Mouse (Mus musculus) midbrain, postnatal 0 days (tissue): Measurements from ENCODE around the gene P4ha3. TPM values are rescaled to one million over a fixed set of nuclear protein-coding genes. Genes with fewer than 3 reads are reported as not detected.
A peak's percentile ranks its signal among the peaks of the same experiment; 100 is the strongest.

Experiments used
- ATAC-seq: fragments of 200-750 bp; cut with Nextera tagmentation; 2 replicates; pipeline ENCODE4 v1.8.0; 2017; ENCODE audit warnings: moderate number of reproducible peaks, mild to moderate bottlenecking, moderate TSS enrichment, moderate library complexity; ENCODE audit not compliant: low FRiP score
- DNase-seq: peaks from one replicate; pipeline ENCODE4 v3.0.0-alpha.2; 2015; ENCODE audit warnings: low spot score
- H3K27ac ChIP-seq: fragments of 300-500 bp; sonication (generic); 2 replicates; pipeline ENCODE4 v1.5.1; 2014; ENCODE audit warnings: low read depth, mild to moderate bottlenecking, low read length, mixed read lengths
- H3K27me3 ChIP-seq: fragments of 300-500 bp; sonication (generic); 2 replicates; pipeline ENCODE4 v1.6.1; 2014; ENCODE audit warnings: low read length, control low read depth, mixed read lengths; ENCODE audit not compliant: insufficient read depth
- H3K36me3 ChIP-seq: fragments of 300-500 bp; sonication (generic); 2 replicates; pipeline ENCODE4 v1.6.1; 2014; ENCODE audit warnings: low read length, control low read depth, mixed read lengths; ENCODE audit not compliant: insufficient read depth
- H3K4me1 ChIP-seq: fragments of 300-500 bp; sonication (generic); 2 replicates; pipeline ENCODE4 v1.6.1; 2014; ENCODE audit warnings: mild to moderate bottlenecking, control low read depth, antibody characterized with exemption, low read length, mixed read lengths; ENCODE audit not compliant: insufficient read depth
- H3K4me2 ChIP-seq: fragments of 300-500 bp; sonication (generic); 2 replicates; pipeline ENCODE4 v1.6.1; 2014; ENCODE audit warnings: low read depth, mild to moderate bottlenecking, low read length, mixed read lengths; ENCODE audit not compliant: poor library complexity, severe bottlenecking
- H3K4me3 ChIP-seq: fragments of 300-500 bp; sonication (generic); 2 replicates; pipeline ENCODE4 v1.5.1; 2014; ENCODE audit warnings: low read depth, mild to moderate bottlenecking, low read length, moderate library complexity
- H3K9ac ChIP-seq: fragments of 300-500 bp; sonication (generic); replicated peaks from 2 replicates; pipeline ENCODE4 v1.6.1; 2014; ENCODE audit warnings: mild to moderate bottlenecking, low read length, moderate library complexity, mixed read lengths; ENCODE audit not compliant: poor library complexity, severe bottlenecking
- H3K9me3 ChIP-seq: fragments of 300-500 bp; sonication (generic); 2 replicates; pipeline ENCODE4 v1.6.1; 2016; ENCODE audit warnings: low read length, control low read depth
- CTCF ChIP-seq: IDR thresholded peaks from 2 replicates; pipeline ENCODE4 v1.5.1; 2016; ENCODE audit warnings: antibody characterized with exemption, mild to moderate bottlenecking
- WGBS: fragments of 180-500 bp; shearing (Covaris S2); extraction: QIAGEN DNeasy Blood & Tissue Kit; methylation state at CpG from one replicate; pipeline ENCODE4 v1.1.7; 2014; 5-methylcytosine and 5-hydroxymethylcytosine counted together
- polyA plus RNA-seq: library from polyadenylated mRNA; unstranded; fragments of >200 nt; fragmentation: Nextera tagmentation; extraction: Ambion mirVana; gene quantifications from 2 replicates; pipeline ENCODE4 v1.2.1, GENCODE M21; 2015
- total RNA-seq: library from RNA; depleted of rRNA; stranded (reverse); fragments of >200 nt; gene quantifications from 2 replicates; pipeline ENCODE4 v1.2.3, GENCODE M21; 2014

P4ha3 gene
- total and polyA plus RNA-seq, 2 experiments from 2014 or later = 3.9 to 7.7 TPM

- Histone ChIP-seq H3K27me3 (no peaks in the 10 kb centered on the region), H3K9ac (no peak overlapping the region), H3K9me3 (no peaks in the 10 kb centered on the region), H3K4me2 (no peak overlapping the region), H3K36me3 (no peaks in the 10 kb centered on the region; the same call in 1 of the 2 replicates), H3K27ac (no peak overlapping the region), H3K4me3 (no peak overlapping the region), H3K4me1 (no peaks in the 10 kb centered on the region)
- TF ChIP-seq CTCF = peak; percentile 96
- ATAC-seq (no peak), DNase-seq (peak; percentile 87)
- 0% methylated on average over 1 of the region's 1 CpGs for WGBS
Measured at GRCm38 (mm10) chr7:100279803-100280202, 5.5 kb upstream of the P4ha3 start.

- 48% methylated on average over 3 of the region's 3 CpGs for WGBS
- no peak overlapping the region for H3K4me3 ChIP-seq
- no peak overlapping the region for H3K9ac ChIP-seq
- ATAC-seq = no peak
- no peak overlapping the region for H3K27ac ChIP-seq
- H3K9me3 ChIP-seq = no peaks in the 10 kb centered on the region
- H3K27me3 ChIP-seq = no peaks in the 10 kb centered on the region
- no peaks in the 10 kb centered on the region; the same call in 1 of the 2 replicates for H3K4me1 ChIP-seq
- no peak overlapping the region for H3K4me2 ChIP-seq
- DNase-seq = no peak
- no peak for TF ChIP-seq CTCF
- H3K36me3 ChIP-seq = no peaks in the 10 kb centered on the region; the same call in 1 of the 2 replicates
Measured at GRCm38 (mm10) chr7:100281596-100281995, 3.7 kb upstream of the P4ha3 start.

- no peaks in the 10 kb centered on the region for H3K36me3 ChIP-seq
- no peaks in the 10 kb centered on the region for H3K27me3 ChIP-seq
- H3K4me2 ChIP-seq = no peak overlapping the region
- no peak for TF ChIP-seq CTCF
- peaks cover 2% of the 10 kb centered on the region; the same call in 1 of the 2 replicates for H3K4me1 ChIP-seq
- H3K9ac ChIP-seq = no peak overlapping the region
- H3K27ac ChIP-seq = no peak overlapping the region
- ATAC-seq = no peak
- WGBS = 8% methylated on average over 3 of the region's 3 CpGs
- peak; percentile 41 for DNase-seq
- H3K9me3 ChIP-seq = no peaks in the 10 kb centered on the region
- H3K4me3 ChIP-seq = no peak overlapping the region
Measured at GRCm38 (mm10) chr7:100283298-100283697, 2.0 kb upstream of the P4ha3 start.

GRCm38 (mm10) chr7:100287748-100288578 lies 2.6 kb downstream of the P4ha3 start:
- H3K4me3 ChIP-seq = no peak overlapping the region
- no peaks in the 10 kb centered on the region for H3K27me3 ChIP-seq
- H3K27ac ChIP-seq = no peak overlapping the region; the same call in 1 of the 2 replicates
- DNase-seq (peak; percentile 57), ATAC-seq (no peak)
- 24% methylated on average over 7 of the region's 7 CpGs for WGBS
- no peak overlapping the region for H3K9ac ChIP-seq
- 0 out of 2 replicates have a peak overlapping the region, but pooled peaks have one; percentile 6 for H3K4me2 ChIP-seq
- no peak for TF ChIP-seq CTCF
- H3K9me3 ChIP-seq = no peaks in the 10 kb centered on the region
- no peaks in the 10 kb centered on the region for H3K36me3 ChIP-seq
- H3K4me1 ChIP-seq = peaks cover 6% of the 10 kb centered on the region; the same call in 1 of the 2 replicates

- H3K27me3 ChIP-seq = no peaks in the 10 kb centered on the region
- no peak overlapping the region for H3K4me3 ChIP-seq
- no peak overlapping the region for H3K27ac ChIP-seq
- H3K4me2 ChIP-seq = 0 out of 2 replicates have a peak overlapping the region, but pooled peaks have one; percentile 6
- H3K9ac ChIP-seq = no peak overlapping the region
- no peak for TF ChIP-seq CTCF
- H3K9me3 ChIP-seq = no peaks in the 10 kb centered on the region
- 51% methylated on average over 11 of the region's 11 CpGs for WGBS
- DNase-seq = no peak
- no peak for ATAC-seq
- peaks cover 6% of the 10 kb centered on the region; the same call in 1 of the 2 replicates for H3K4me1 ChIP-seq
- no peaks in the 10 kb centered on the region for H3K36me3 ChIP-seq
Measured at GRCm38 (mm10) chr7:100288622-100289021, 3.3 kb downstream of the P4ha3 start.

- DNase-seq (no peak), ATAC-seq (no peak)
- Histone ChIP-seq H3K27me3 (no peaks in the 10 kb centered on the region), H3K9me3 (no peaks in the 10 kb centered on the region), H3K36me3 (no peaks in the 10 kb centered on the region), H3K9ac (no peak overlapping the region), H3K4me2 (no peak overlapping the region), H3K27ac (no peak overlapping the region), H3K4me1 (peaks cover 1% of the 10 kb centered on the region; the same call in 1 of the 2 replicates), H3K4me3 (no peak overlapping the region)
- 88% methylated on average over 8 of the region's 8 CpGs for WGBS
- TF ChIP-seq CTCF = no peak
Measured at GRCm38 (mm10) chr7:100293546-100293945, 8.2 kb downstream of the P4ha3 start.
